Mouse (Mus musculus): ENCODE results near the gene Mapk12. TPM values are rescaled to one million over a fixed set of nuclear protein-coding genes. Genes with fewer than 3 reads are reported as not detected.

Mapk12 gene
- polyA plus RNA-seq, 1 experiment from 2014 or later: 19.1 TPM

DNA sequence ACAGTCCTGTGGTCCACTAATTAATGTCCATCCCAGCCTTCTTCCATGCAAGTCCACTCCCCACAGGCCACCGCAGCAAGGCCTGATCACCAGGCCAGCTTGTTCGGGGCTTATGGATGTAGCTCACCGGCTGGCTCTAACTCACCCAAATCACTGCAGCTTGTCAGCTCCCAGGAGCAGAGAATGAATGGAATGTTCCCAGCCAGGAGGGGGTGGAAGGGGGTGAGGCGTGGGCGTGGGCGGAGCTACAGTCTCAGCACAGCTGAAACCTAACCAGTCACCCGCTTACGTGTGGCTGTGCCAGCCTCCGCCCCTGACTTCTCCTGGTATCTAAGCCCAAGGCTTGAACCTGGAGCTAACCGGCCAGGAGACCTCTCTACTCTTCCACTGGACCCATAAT lies 28.9 kb upstream of the Mapk12 start:
- H3K27me3 ChIP-seq: no peaks in the 10 kb centered on the region
- peak overlapping the region; percentile 31 for H3K4me3 ChIP-seq
- peak; percentile 81 for ATAC-seq (replicated peaks; ENCODE audit: insufficient number of reproducible peaks, insufficient read depth, low FRiP score, low read depth)
- peak overlapping the region; percentile 54 for H3K4me2 ChIP-seq
- peaks cover 38% of the 10 kb centered on the region for H3K36me3 ChIP-seq
- H3K9me3 ChIP-seq (replicated peaks): no peaks in the 10 kb centered on the region
- peaks cover 64% of the 10 kb centered on the region for H3K4me1 ChIP-seq (replicated peaks)
- 7% methylated on average over 10 of the region's 10 CpGs for WGBS
- H3K9ac ChIP-seq: peak overlapping the region; percentile 29; the same call in 1 of the 2 replicates
- H3K27ac ChIP-seq: peak overlapping the region; percentile 94

DNA sequence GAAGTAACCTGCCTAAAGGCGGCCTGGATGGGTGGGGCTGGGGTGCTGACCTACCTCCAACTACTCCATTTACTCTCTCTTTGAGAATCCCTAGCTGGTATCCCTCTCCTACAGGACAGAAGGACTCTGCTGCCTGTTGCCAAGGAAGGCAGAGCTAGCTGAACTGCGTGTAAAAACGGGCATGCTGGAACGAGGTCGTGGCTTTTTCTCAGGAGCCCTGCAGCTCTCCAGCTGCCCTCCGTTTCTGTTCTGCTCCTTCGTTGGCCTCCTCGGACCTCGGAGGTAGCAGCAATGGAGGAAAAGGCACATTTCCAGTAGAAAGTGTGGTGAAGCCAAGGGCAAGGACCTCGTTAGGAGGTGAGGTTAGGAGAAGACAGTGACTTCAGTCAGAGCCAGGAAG lies 28.4 kb upstream of the Mapk12 start:
- no peak for ATAC-seq (replicated peaks; ENCODE audit: insufficient number of reproducible peaks, insufficient read depth, low FRiP score, low read depth)
- H3K27ac ChIP-seq: peak overlapping the region; percentile 94
- H3K4me1 ChIP-seq (replicated peaks): peaks cover 59% of the 10 kb centered on the region
- WGBS: 29% methylated on average over 10 of the region's 10 CpGs
- H3K4me3 ChIP-seq: peak overlapping the region; percentile 31
- H3K9ac ChIP-seq: peak overlapping the region; percentile 29; the same call in 1 of the 2 replicates
- no peaks in the 10 kb centered on the region for H3K9me3 ChIP-seq (replicated peaks)
- peaks cover 43% of the 10 kb centered on the region for H3K36me3 ChIP-seq
- no peaks in the 10 kb centered on the region for H3K27me3 ChIP-seq
- H3K4me2 ChIP-seq: peak overlapping the region; percentile 54

DNA sequence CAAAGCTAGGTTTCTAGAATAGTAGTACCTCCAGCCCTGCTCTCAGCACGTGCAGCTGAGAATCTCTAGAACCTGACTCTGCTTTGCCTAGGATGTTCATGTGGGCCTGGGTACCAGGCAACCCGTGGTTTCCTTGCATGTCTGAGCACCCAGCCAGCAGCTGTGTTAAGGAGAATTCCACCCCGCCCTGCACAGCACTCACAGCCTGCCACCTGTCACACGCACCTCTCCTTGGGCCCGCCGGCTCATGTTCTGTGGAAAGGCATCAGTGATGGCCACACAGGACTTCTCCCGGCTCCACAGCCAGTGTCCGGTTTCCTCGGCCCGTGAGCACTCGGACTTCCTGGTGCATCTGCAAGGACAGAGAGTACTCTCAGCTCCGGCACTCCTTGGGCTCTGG lies 25.0 kb upstream of the Mapk12 start:
- Histone ChIP-seq H3K27ac (no peak overlapping the region), H3K36me3 (peaks cover 78% of the 10 kb centered on the region), H3K4me2 (no peak overlapping the region), H3K4me3 (no peak overlapping the region), H3K9ac (no peak overlapping the region), H3K9me3 (replicated peaks) (no peaks in the 10 kb centered on the region), H3K4me1 (replicated peaks) (peaks cover 24% of the 10 kb centered on the region), H3K27me3 (no peaks in the 10 kb centered on the region)
- 90% methylated on average over 12 of the region's 12 CpGs for WGBS
- no peak for ATAC-seq (replicated peaks; ENCODE audit: insufficient number of reproducible peaks, insufficient read depth, low FRiP score, low read depth)

DNA sequence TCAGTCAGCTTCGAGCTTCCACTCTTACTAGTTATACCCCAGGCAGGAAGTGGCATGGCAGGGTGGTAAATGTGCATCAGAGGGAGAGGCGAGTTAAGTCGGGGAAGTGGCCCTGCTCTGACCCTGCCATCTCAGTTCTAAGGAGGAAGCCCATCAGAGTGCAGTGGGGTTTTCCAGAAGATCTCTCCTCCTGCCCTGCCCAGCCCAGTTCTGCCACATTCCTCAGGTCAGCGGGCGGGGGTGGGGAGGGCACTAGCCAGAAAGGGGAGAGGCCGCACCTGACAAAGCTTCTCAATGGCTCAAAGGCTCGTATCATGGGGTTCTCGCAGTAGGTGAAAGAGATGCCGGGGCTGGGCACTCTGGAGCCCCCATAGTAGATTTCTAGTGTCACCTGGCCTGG lies 20.9 kb upstream of the Mapk12 start:
- H3K9me3 ChIP-seq (replicated peaks): no peaks in the 10 kb centered on the region
- no peak overlapping the region for H3K27ac ChIP-seq
- WGBS: 81% methylated on average over 9 of the region's 9 CpGs
- H3K27me3 ChIP-seq: no peaks in the 10 kb centered on the region
- no peak overlapping the region for H3K9ac ChIP-seq
- no peak for ATAC-seq (replicated peaks; ENCODE audit: insufficient number of reproducible peaks, insufficient read depth, low FRiP score, low read depth)
- no peaks in the 10 kb centered on the region for H3K4me1 ChIP-seq (replicated peaks)
- H3K36me3 ChIP-seq: peaks cover 100% of the 10 kb centered on the region
- H3K4me3 ChIP-seq: no peak overlapping the region
- H3K4me2 ChIP-seq: no peak overlapping the region

DNA sequence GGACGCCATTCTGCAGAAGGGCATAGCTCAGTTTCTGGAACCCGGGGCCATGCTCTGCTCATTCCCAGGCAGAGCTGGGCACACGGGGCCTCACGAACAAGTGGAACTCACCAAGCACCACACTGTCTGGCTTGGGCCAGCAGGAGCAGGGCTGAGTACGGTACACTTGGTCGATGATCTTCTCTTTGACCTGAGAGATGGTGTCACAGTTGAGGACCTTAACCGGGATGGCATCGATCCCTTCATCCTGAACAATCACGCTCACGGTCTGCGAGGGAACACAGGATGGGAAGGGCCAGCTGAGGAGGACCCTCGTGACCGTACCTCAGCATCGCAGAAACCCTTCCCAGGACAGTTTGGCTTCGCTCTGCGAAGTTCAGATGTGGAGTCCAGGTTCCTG lies 18.0 kb upstream of the Mapk12 start:
- ATAC-seq (replicated peaks; ENCODE audit: insufficient number of reproducible peaks, insufficient read depth, low FRiP score, low read depth): no peak
- Histone ChIP-seq H3K4me3 (no peak overlapping the region), H3K36me3 (peaks cover 98% of the 10 kb centered on the region), H3K4me1 (replicated peaks) (no peaks in the 10 kb centered on the region), H3K9me3 (replicated peaks) (no peaks in the 10 kb centered on the region), H3K9ac (no peak overlapping the region), H3K4me2 (no peak overlapping the region), H3K27me3 (no peaks in the 10 kb centered on the region), H3K27ac (no peak overlapping the region)
- WGBS: 92% methylated on average over 16 of the region's 16 CpGs

DNA sequence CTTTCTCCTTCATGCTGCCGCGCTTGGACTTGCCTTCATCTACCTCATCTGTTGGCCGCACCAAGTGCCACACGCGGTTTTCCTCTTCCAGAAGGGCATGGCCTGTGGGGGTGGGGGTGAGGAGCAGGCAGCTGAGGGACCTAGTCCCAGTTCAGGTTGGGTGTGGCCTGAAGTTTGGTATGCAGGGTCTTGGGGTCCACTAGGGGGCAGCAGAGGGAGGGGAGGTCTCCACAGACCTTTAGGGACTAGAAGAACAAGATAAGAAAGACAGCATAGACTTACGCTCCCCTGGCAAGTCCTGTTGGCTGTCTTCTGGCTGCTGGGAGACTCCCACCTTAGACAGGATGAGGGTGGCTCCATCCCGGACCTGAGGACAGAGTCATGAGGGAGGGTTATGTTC lies 17.5 kb upstream of the Mapk12 start:
- ATAC-seq (replicated peaks; ENCODE audit: insufficient number of reproducible peaks, insufficient read depth, low FRiP score, low read depth): no peak
- Histone ChIP-seq H3K9ac (no peak overlapping the region), H3K9me3 (replicated peaks) (no peaks in the 10 kb centered on the region), H3K4me1 (replicated peaks) (no peaks in the 10 kb centered on the region), H3K4me3 (no peak overlapping the region), H3K4me2 (no peak overlapping the region), H3K27me3 (no peaks in the 10 kb centered on the region), H3K36me3 (peaks cover 92% of the 10 kb centered on the region), H3K27ac (no peak overlapping the region)
- WGBS: 47% methylated on average over 7 of the region's 7 CpGs

DNA sequence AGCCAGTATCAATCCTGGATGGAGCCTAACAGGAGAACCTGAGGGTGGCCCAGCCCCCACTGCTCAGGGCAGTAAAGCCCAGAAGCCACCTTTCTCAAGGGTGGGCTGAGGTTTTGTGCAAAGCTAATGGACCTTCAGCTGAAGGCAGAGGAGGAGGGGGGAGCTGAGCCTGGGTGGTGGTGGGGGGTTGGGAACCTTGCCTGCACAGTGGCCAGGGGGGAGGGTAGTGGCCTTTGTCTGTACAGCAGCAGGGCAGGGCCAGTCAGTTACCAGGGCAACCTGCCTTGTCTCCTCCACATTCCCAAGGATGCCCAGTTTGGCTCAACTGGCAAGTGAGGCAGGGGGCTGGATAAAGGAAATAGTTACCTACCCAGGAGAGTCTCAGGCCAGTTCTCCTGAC lies 11.8 kb upstream of the Mapk12 start:
- H3K4me1 ChIP-seq (replicated peaks): peaks cover 23% of the 10 kb centered on the region
- H3K9me3 ChIP-seq (replicated peaks): no peaks in the 10 kb centered on the region
- ATAC-seq (replicated peaks; ENCODE audit: insufficient number of reproducible peaks, insufficient read depth, low FRiP score, low read depth): no peak
- no peak overlapping the region for H3K9ac ChIP-seq
- H3K4me3 ChIP-seq: no peak overlapping the region
- peaks cover 27% of the 10 kb centered on the region for H3K27me3 ChIP-seq
- no peak overlapping the region for H3K27ac ChIP-seq
- no peak overlapping the region for H3K4me2 ChIP-seq
- H3K36me3 ChIP-seq: peaks cover 36% of the 10 kb centered on the region

DNA sequence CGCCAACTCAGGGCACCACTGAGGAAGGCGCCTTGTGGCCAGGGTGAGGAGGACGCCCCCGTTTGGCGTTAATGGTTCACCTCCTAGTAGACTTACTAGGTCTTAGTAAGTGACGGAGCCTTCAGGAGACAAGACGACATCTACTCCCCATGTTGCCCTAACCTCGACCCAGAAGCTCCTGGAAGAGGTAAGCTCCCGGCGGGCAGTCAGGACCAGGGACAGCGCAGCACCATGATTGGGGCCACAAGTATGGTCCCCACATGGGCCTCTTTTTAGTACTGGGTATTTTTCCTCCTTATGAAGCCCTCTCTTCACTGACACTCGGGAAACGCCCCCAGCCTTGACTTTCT lies 9.5 kb upstream of the Mapk12 start:
- H3K27me3 ChIP-seq: peaks cover 50% of the 10 kb centered on the region
- H3K4me1 ChIP-seq (replicated peaks): peaks cover 37% of the 10 kb centered on the region
- no peak for ATAC-seq (replicated peaks; ENCODE audit: insufficient number of reproducible peaks, insufficient read depth, low FRiP score, low read depth)
- H3K36me3 ChIP-seq: peaks cover 13% of the 10 kb centered on the region
- peak overlapping the region; percentile 75 for H3K4me3 ChIP-seq
- H3K9ac ChIP-seq: no peak overlapping the region
- WGBS: 3% methylated on average over 13 of the region's 13 CpGs
- no peak overlapping the region for H3K27ac ChIP-seq
- no peaks in the 10 kb centered on the region for H3K9me3 ChIP-seq (replicated peaks)
- peak overlapping the region; percentile 97 for H3K4me2 ChIP-seq

DNA sequence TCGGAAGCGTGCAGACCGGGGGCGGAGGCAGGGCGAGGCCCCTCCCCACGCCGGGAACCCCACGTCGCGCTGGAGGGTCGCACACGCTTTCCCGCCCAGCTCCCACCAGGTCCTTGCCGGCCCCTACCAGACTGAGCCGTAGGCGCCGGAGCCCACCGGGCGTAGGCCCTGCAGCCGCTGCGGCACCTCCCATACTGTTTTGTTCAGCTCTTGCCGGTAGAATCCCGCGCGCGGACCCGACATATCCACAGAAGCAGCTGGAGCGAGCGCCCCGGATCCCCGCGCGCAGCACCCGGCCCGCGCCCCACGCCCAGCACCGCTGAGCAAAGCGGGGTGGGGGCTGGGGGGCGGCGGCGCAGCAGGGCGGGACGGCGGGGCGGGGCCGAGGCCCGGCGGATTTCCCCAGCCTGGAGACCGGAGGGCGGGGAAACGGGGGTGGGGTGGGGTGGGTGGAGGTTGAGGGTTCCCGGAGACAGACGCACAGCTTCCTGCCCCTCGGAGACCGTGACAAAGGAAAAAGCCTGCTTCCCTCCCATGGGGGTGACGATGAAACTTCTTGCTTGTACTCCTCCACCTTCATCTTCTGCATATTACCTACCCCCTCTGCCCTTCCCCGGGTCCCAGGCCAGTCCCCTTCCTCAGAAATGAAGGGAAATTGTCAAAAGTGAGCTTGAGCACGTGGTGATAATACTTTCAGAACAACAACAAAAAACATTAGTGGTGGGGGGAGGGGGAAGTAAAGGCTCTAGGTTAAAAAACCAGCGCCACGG lies 9.0 kb upstream of the Mapk12 start, which contains the start of gene Mapk11:
Mapk11 (minus strand) TSS at position 358 of the 770 bp plus-strand sequence.
- Histone ChIP-seq H3K4me1 (replicated peaks) (peaks cover 37% of the 10 kb centered on the region), H3K27me3 (peaks cover 55% of the 10 kb centered on the region), H3K9me3 (replicated peaks) (no peaks in the 10 kb centered on the region), H3K9ac (peak within 1 kb of the TSS; percentile 64), H3K4me3 (peak within 1 kb of the TSS; percentile 75), H3K4me2 (peak within 1 kb of the TSS; percentile 97), H3K36me3 (peaks cover 9% of the 10 kb centered on the region; the same call in 1 of the 2 replicates), H3K27ac (no peak within 1 kb of the TSS; the same call in 1 of the 2 replicates)
- WGBS: under 1% methylated on average over 45 of the region's 61 CpGs
- peak; percentile 56 for ATAC-seq (replicated peaks; ENCODE audit: insufficient number of reproducible peaks, insufficient read depth, low FRiP score, low read depth)

DNA sequence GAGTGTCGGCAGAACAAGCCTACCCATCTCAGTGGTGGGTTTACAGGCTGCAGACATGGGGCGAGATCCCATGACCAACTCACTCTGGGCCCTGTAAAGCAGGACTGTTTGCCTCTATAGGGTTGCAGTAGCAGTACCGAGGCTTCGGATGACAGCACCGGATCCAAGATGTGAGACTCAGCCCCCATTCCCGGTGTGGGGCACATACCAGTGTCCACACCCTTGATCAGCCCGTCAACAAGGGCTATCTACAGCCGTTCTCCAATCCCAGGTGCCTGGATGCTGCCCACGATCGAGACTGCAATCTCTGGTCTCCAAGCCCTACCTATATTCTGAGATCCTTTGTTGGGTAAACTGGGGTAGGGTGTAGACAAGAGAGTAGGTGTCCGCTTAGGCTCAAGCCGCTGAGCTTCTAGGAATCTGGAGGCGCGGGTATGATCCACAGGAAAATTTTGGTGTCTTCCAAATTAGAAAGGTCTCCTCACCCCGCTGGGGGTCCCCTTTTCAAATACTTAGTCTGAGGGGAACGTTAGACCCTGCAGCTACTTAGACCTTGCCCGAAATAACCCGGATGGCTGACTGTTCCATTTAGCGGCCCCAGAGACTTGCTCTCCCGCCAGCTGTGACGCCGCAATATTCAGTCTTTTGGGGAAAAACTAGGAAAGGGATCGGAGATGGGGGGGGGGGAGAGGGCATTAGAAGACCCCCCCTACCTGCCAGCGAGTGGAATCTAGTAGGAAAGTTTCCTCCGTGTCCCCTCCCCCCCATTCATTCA lies 8.2 kb upstream of the Mapk12 start:
- Histone ChIP-seq H3K27me3 (peaks cover 63% of the 10 kb centered on the region), H3K9ac (peak overlapping the region; percentile 64), H3K4me2 (peak overlapping the region; percentile 97), H3K27ac (no peak overlapping the region; the same call in 1 of the 2 replicates), H3K4me1 (replicated peaks) (peaks cover 37% of the 10 kb centered on the region), H3K9me3 (replicated peaks) (no peaks in the 10 kb centered on the region), H3K36me3 (peaks cover 1% of the 10 kb centered on the region; the same call in 1 of the 2 replicates), H3K4me3 (peak overlapping the region; percentile 75)
- no peak for ATAC-seq (replicated peaks; ENCODE audit: insufficient number of reproducible peaks, insufficient read depth, low FRiP score, low read depth)
- 5% methylated on average over 25 of the region's 25 CpGs for WGBS

DNA sequence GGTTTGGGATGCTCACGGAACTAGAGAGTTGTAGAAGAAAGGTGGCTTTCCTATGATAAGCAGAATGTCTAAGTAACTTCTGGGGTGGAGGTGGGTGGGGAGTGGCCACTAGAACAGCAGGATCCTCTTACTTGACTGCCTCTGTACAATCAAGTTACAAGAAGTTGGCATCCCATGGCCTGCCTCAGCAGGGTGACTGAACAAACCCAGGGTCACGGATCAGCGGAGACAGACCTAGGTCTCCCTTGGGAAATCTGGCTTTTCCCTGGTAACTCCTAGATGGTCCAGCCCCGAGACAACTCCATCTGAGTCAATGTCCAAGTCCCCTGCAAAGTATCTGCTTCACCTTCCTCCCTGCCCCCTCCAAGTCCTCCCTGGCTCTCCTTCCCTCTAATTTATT lies 7.4 kb upstream of the Mapk12 start:
- no peak overlapping the region for H3K27ac ChIP-seq
- H3K27me3 ChIP-seq: peaks cover 67% of the 10 kb centered on the region
- H3K9me3 ChIP-seq (replicated peaks): no peaks in the 10 kb centered on the region
- WGBS: 69% methylated on average over 4 of the region's 4 CpGs
- H3K4me1 ChIP-seq (replicated peaks): peaks cover 37% of the 10 kb centered on the region
- ATAC-seq (replicated peaks; ENCODE audit: insufficient number of reproducible peaks, insufficient read depth, low FRiP score, low read depth): no peak
- no peak overlapping the region for H3K9ac ChIP-seq
- H3K4me3 ChIP-seq: peak overlapping the region; percentile 75; the same call in 1 of the 2 replicates
- no peak overlapping the region for H3K4me2 ChIP-seq
- H3K36me3 ChIP-seq: no peaks in the 10 kb centered on the region
